Mouse (Mus musculus) kidney, embryonic 15.5 days (tissue): ENCODE data around the gene Zfp148. TPM values are rescaled to one million over a fixed set of nuclear protein-coding genes. Genes with fewer than 3 reads are reported as not detected.
"Not testable (repeated sequence)": the region's sequence is repeated elsewhere in the genome, so short reads cannot be mapped to it uniquely, and the experiment has no call there.

ENCODE experiments used
- ATAC-seq: fragments of 200-750 bp; cut with Nextera tagmentation; replicated peaks from 2 replicates; pipeline ENCODE4 v1.8.0; 2017; ENCODE audit warnings: moderate TSS enrichment; ENCODE audit not compliant: low FRiP score
- H3K27ac ChIP-seq: fragments of 300-500 bp; sonication (generic); 2 replicates; pipeline ENCODE4 v1.5.1; 2015; ENCODE audit warnings: mild to moderate bottlenecking, inconsistent platforms
- H3K27me3 ChIP-seq: fragments of 300-500 bp; sonication (generic); 2 replicates; pipeline ENCODE4 v1.6.1; 2015; ENCODE audit warnings: inconsistent platforms
- H3K36me3 ChIP-seq: fragments of 300-500 bp; sonication (generic); 2 replicates; pipeline ENCODE4 v1.6.1; 2015; ENCODE audit warnings: inconsistent platforms
- H3K4me1 ChIP-seq: fragments of 300-500 bp; sonication (generic); 2 replicates; pipeline ENCODE4 v1.6.1; 2015; ENCODE audit warnings: inconsistent platforms
- H3K4me2 ChIP-seq: fragments of 300-500 bp; sonication (generic); 2 replicates; pipeline ENCODE4 v1.6.1; 2015; ENCODE audit warnings: moderate library complexity, mild to moderate bottlenecking, inconsistent platforms
- H3K4me3 ChIP-seq: fragments of 300-500 bp; sonication (generic); replicated peaks from 2 replicates; pipeline ENCODE4 v1.5.1; 2015; ENCODE audit warnings: mild to moderate bottlenecking, inconsistent platforms
- H3K9ac ChIP-seq: fragments of 300-500 bp; sonication (generic); 2 replicates; pipeline ENCODE4 v1.6.1; 2015; ENCODE audit warnings: mild to moderate bottlenecking, inconsistent platforms
- H3K9me3 ChIP-seq: fragments of 300-500 bp; sonication (generic); replicated peaks from 2 replicates; pipeline ENCODE4 v1.6.1; 2016; ENCODE audit warnings: inconsistent platforms
- WGBS: fragments of 180-500 bp; shearing (Covaris S2); methylation state at CpG from one replicate; pipeline ENCODE4 v1.1.7; 2015; ENCODE audit warnings: mixed read lengths; 5-methylcytosine and 5-hydroxymethylcytosine counted together
- polyA plus RNA-seq: library from polyadenylated mRNA; unstranded; fragments of >200 nt; fragmentation: Nextera tagmentation; extraction: Ambion mirVana; gene quantifications from 2 replicates; pipeline ENCODE4 v1.2.1, GENCODE M21; 2015

Gene Zfp148
- polyA plus RNA-seq = 57.7 and 59.9 TPM in 2 replicates

- Histone ChIP-seq H3K4me3 (peak within 1 kb of the TSS; percentile 95), H3K9ac (peak within 1 kb of the TSS; percentile 96), H3K4me2 (peak within 1 kb of the TSS; percentile 81), H3K4me1 (peaks cover 29% of the 10 kb centered on the region), H3K27ac (peak within 1 kb of the TSS; percentile 95)
- not testable (repeated sequence) for H3K36me3 ChIP-seq, H3K27me3 ChIP-seq, H3K9me3 ChIP-seq
- peak; percentile 93 for ATAC-seq
- WGBS = 2% methylated on average over 48 of the region's 50 CpGs
These were observed at the start of gene Zfp148 for GRCm38 (mm10) chr16:33379944-33380881. Gene Zfp148 (plus strand): TSS chr16:33380836.

GRCm38 (mm10) chr16:33333015-33333414 is 47.6 kb upstream of the Zfp148 start:
- Histone ChIP-seq H3K9ac (no peak overlapping the region), H3K36me3 (no peaks in the 10 kb centered on the region), H3K4me2 (no peak overlapping the region), H3K27ac (no peak overlapping the region), H3K4me3 (no peak overlapping the region), H3K9me3 (no peaks in the 10 kb centered on the region), H3K27me3 (no peaks in the 10 kb centered on the region), H3K4me1 (peaks cover 11% of the 10 kb centered on the region)
- no peak for ATAC-seq
- 74% methylated on average over 14 of the region's 14 CpGs for WGBS

- H3K9me3 ChIP-seq = no peaks in the 10 kb centered on the region
- no peak for ATAC-seq
- no peak overlapping the region for H3K27ac ChIP-seq
- peak overlapping the region; percentile 38 for H3K4me2 ChIP-seq
- peaks cover 19% of the 10 kb centered on the region for H3K4me1 ChIP-seq
- WGBS = 15% methylated on average over 8 of the region's 8 CpGs
- H3K4me3 ChIP-seq = no peak overlapping the region
- no peaks in the 10 kb centered on the region for H3K27me3 ChIP-seq
- H3K9ac ChIP-seq = no peak overlapping the region
- H3K36me3 ChIP-seq = no peaks in the 10 kb centered on the region
These were observed 43.5 kb upstream of the Zfp148 start for GRCm38 (mm10) chr16:33337177-33337576.

GRCm38 (mm10) chr16:33337681-33338080 is 43.0 kb upstream of the Zfp148 start:
- peak overlapping the region; percentile 38 for H3K4me2 ChIP-seq
- H3K36me3 ChIP-seq = no peaks in the 10 kb centered on the region
- no peaks in the 10 kb centered on the region for H3K9me3 ChIP-seq
- no peak overlapping the region for H3K27ac ChIP-seq
- 71% methylated on average over 10 of the region's 10 CpGs for WGBS
- no peaks in the 10 kb centered on the region for H3K27me3 ChIP-seq
- ATAC-seq = no peak
- peaks cover 19% of the 10 kb centered on the region for H3K4me1 ChIP-seq
- no peak overlapping the region for H3K9ac ChIP-seq
- no peak overlapping the region for H3K4me3 ChIP-seq

- no peak overlapping the region for H3K4me2 ChIP-seq
- 0 out of 2 replicates have a peak overlapping the region, but pooled peaks have one; percentile 13 for H3K27ac ChIP-seq
- WGBS = 35% methylated on average over 4 of the region's 4 CpGs
- peaks cover 19% of the 10 kb centered on the region for H3K4me1 ChIP-seq
- no peak for ATAC-seq
- no peaks in the 10 kb centered on the region for H3K9me3 ChIP-seq
- H3K36me3 ChIP-seq = no peaks in the 10 kb centered on the region
- H3K27me3 ChIP-seq = no peaks in the 10 kb centered on the region
- H3K4me3 ChIP-seq = no peak overlapping the region
- H3K9ac ChIP-seq = no peak overlapping the region
These were observed 42.1 kb upstream of the Zfp148 start for GRCm38 (mm10) chr16:33338492-33338891.

GRCm38 (mm10) chr16:33339476-33339875 is 41.2 kb upstream of the Zfp148 start:
- no peak for ATAC-seq
- H3K4me1 ChIP-seq = peaks cover 24% of the 10 kb centered on the region
- no peaks in the 10 kb centered on the region for H3K36me3 ChIP-seq
- no peaks in the 10 kb centered on the region for H3K9me3 ChIP-seq
- H3K4me2 ChIP-seq = no peak overlapping the region
- no peak overlapping the region for H3K9ac ChIP-seq
- no peaks in the 10 kb centered on the region for H3K27me3 ChIP-seq
- 71% methylated on average over 2 of the region's 2 CpGs for WGBS
- H3K27ac ChIP-seq = no peak overlapping the region
- no peak overlapping the region for H3K4me3 ChIP-seq

GRCm38 (mm10) chr16:33342356-33342755 is 38.3 kb upstream of the Zfp148 start:
- H3K27ac ChIP-seq = no peak overlapping the region
- no peak for ATAC-seq
- no peaks in the 10 kb centered on the region for H3K9me3 ChIP-seq
- no peak overlapping the region for H3K9ac ChIP-seq
- H3K36me3 ChIP-seq = no peaks in the 10 kb centered on the region
- no peak overlapping the region for H3K4me3 ChIP-seq
- WGBS = 56% methylated on average over 1 of the region's 1 CpGs
- H3K27me3 ChIP-seq = no peaks in the 10 kb centered on the region
- H3K4me2 ChIP-seq = no peak overlapping the region
- H3K4me1 ChIP-seq = peaks cover 27% of the 10 kb centered on the region

GRCm38 (mm10) chr16:33343106-33343505 is 37.5 kb upstream of the Zfp148 start:
- Histone ChIP-seq H3K4me2 (no peak overlapping the region), H3K27ac (no peak overlapping the region), H3K9me3 (no peaks in the 10 kb centered on the region), H3K36me3 (no peaks in the 10 kb centered on the region), H3K4me3 (no peak overlapping the region), H3K4me1 (peaks cover 22% of the 10 kb centered on the region), H3K9ac (no peak overlapping the region), H3K27me3 (no peaks in the 10 kb centered on the region)
- 74% methylated on average over 5 of the region's 5 CpGs for WGBS
- no peak for ATAC-seq

- Histone ChIP-seq H3K27ac (no peak overlapping the region), H3K9ac (no peak overlapping the region), H3K4me1 (peaks cover 22% of the 10 kb centered on the region), H3K36me3 (no peaks in the 10 kb centered on the region), H3K9me3 (no peaks in the 10 kb centered on the region), H3K4me2 (no peak overlapping the region), H3K27me3 (no peaks in the 10 kb centered on the region), H3K4me3 (no peak overlapping the region)
- WGBS = 78% methylated on average over 7 of the region's 7 CpGs
- ATAC-seq = no peak
These were observed 37.0 kb upstream of the Zfp148 start for GRCm38 (mm10) chr16:33343601-33344000.

GRCm38 (mm10) chr16:33344379-33344778 is 36.3 kb upstream of the Zfp148 start:
- 60% methylated on average over 9 of the region's 9 CpGs for WGBS
- Histone ChIP-seq H3K4me3 (no peak overlapping the region), H3K27me3 (no peaks in the 10 kb centered on the region), H3K4me2 (no peak overlapping the region), H3K36me3 (no peaks in the 10 kb centered on the region), H3K4me1 (peaks cover 21% of the 10 kb centered on the region), H3K27ac (no peak overlapping the region), H3K9me3 (no peaks in the 10 kb centered on the region), H3K9ac (no peak overlapping the region)
- no peak for ATAC-seq

- Histone ChIP-seq H3K36me3 (no peaks in the 10 kb centered on the region), H3K9me3 (no peaks in the 10 kb centered on the region), H3K4me2 (no peak overlapping the region), H3K4me3 (no peak overlapping the region), H3K27ac (no peak overlapping the region), H3K9ac (no peak overlapping the region), H3K4me1 (peaks cover 16% of the 10 kb centered on the region), H3K27me3 (no peaks in the 10 kb centered on the region)
- 79% methylated on average over 4 of the region's 4 CpGs for WGBS
- ATAC-seq = no peak
These were observed 35.8 kb upstream of the Zfp148 start for GRCm38 (mm10) chr16:33344875-33345274.

GRCm38 (mm10) chr16:33346376-33346775 is 34.3 kb upstream of the Zfp148 start:
- Histone ChIP-seq H3K27ac (no peak overlapping the region), H3K36me3 (no peaks in the 10 kb centered on the region), H3K4me3 (no peak overlapping the region), H3K27me3 (no peaks in the 10 kb centered on the region), H3K4me2 (no peak overlapping the region), H3K9me3 (no peaks in the 10 kb centered on the region), H3K9ac (no peak overlapping the region), H3K4me1 (peaks cover 14% of the 10 kb centered on the region)
- 51% methylated on average over 3 of the region's 3 CpGs for WGBS
- no peak for ATAC-seq
